Mouse (Mus musculus) layer of hippocampus, adult 2 months (tissue): ENCODE measurements around the gene Sin3a. TPM values are rescaled to one million over a fixed set of nuclear protein-coding genes. Genes with fewer than 3 reads are reported as not detected.

Experiments
- DNase-seq, 2 experiments: peaks; one replicate each; pipeline ENCODE4 v3.0.0; 2022; ENCODE audit warnings: low spot score in 2 of 2
- H3K27ac ChIP-seq: fragments of 200-600 bp; 2 replicates; pipeline ENCODE4 v1.8.1; 2022
- H3K4me3 ChIP-seq: fragments of 200-600 bp; 2 replicates; pipeline ENCODE4 v1.8.1; 2022; ENCODE audit warnings: mild to moderate bottlenecking
- CTCF ChIP-seq: fragments of 200-600 bp; conservative IDR thresholded peaks from 2 replicates; pipeline ENCODE4 v1.8.1; 2022; ENCODE audit warnings: antibody characterized with exemption, mild to moderate bottlenecking, moderate library complexity
- long read RNA-seq, 2 experiments: library from polyadenylated mRNA; stranded (forward); transcript quantifications; one replicate each; pipeline ENCODE4 v2.0.0; 2021; ENCODE audit warnings: borderline mapping rate in 2 of 2
- total RNA-seq, 2 experiments: library from RNA; stranded (reverse); gene quantifications; 2 replicates each; pipeline ENCODE4 v1.2.3; 2021

The Sin3a gene
- total RNA-seq: 10 to 100 TPM; 32.2 to 33.1 TPM
- long read RNA-seq, experiment 1, full-length matches to known transcripts: 1 of 12 reads
- long read RNA-seq, experiment 1, partial matches to known transcripts: 3 of 12 reads
- long read RNA-seq, experiment 1, other reads (novel, unspliced or antisense): 8 of 12 reads
- long read RNA-seq, experiment 2, full-length matches to known transcripts: 2 of 15 reads
- long read RNA-seq, experiment 2, partial matches to known transcripts: 4 of 15 reads
- long read RNA-seq, experiment 2, other reads (novel, unspliced or antisense): 9 of 15 reads

DNA sequence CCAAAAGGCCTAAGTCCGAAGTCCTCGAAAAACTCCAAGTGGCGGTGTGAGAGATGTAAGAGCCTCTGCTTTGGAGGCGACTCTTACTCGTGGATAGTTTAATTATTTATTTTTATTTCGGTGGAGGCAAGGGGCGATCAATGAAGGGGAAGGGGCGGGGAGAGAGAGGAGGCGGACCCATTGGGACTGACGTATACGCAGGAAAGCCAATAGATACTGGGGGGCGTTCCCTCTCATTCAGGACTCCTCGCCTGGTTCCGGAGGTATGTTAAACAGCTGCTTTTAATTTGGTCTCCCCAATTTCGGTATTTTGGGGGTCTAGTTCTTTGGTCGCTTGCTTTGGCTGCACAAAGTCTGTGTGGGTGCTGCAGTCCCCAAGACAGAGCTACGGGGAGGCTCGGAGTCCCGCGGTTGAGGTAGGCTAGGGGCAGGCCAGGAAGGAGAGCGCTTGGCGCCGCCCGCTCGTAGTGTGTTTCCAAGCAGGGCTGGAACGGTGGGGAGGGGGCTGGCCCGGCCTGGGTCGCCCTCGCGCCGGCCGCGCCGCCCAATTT lies at the start of gene Sin3a:
Gene Sin3a, plus strand, starts transcription at position 240 of the 551 bp plus-strand sequence.
- Histone ChIP-seq H3K4me3 (peak within 1 kb of the TSS; percentile 77), H3K27ac (peak within 1 kb of the TSS; percentile 97)
- no peak for TF ChIP-seq CTCF
- peak; percentile 65 to 75 for DNase-seq

DNA sequence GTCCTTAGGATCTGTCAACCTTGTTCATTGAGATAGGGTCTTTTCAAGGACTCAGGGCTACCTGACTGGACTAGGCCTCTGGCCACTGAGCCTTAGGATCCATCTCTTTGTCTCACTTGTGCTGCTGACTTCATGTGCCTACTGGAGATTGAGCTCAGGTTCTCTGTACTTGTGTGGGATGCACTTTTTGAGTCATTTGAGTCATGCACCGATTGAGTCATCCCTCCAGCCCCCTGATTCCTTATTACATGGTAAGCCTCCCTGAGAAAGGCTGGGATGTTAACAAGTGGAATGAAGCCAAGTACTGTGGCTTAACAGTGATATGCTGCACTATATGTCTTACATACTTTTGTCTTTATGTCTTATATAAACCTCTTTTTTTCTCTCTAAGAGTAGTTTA lies 40.1 kb upstream of the Sin3a start:
- DNase-seq: peak in 1 of 2 experiments; percentile 17
- TF ChIP-seq CTCF: no peak
- no peak overlapping the region for H3K27ac ChIP-seq

GRCm38 (mm10) chr9:57056237-57056636 lies 15.6 kb upstream of the Sin3a start:
- peak; percentile 46 to 51 for DNase-seq
- peak; percentile 87 for TF ChIP-seq CTCF

More for the DNA sequence above, 40.1 kb upstream of the Sin3a start:
- H3K4me3 ChIP-seq: no peak overlapping the region

GRCm38 (mm10) chr9:57064164-57064563 lies 7.7 kb upstream of the Sin3a start:
- Histone ChIP-seq H3K27ac (no peak overlapping the region), H3K4me3 (no peak overlapping the region)
- TF ChIP-seq CTCF: no peak
- DNase-seq: no peak

More at GRCm38 (mm10) chr9:57056237-57056636, 15.6 kb upstream of the Sin3a start:
- H3K4me3 ChIP-seq: no peak overlapping the region
- H3K27ac ChIP-seq: no peak overlapping the region

GRCm38 (mm10) chr9:57068266-57068665 lies 3.6 kb upstream of the Sin3a start:
- Histone ChIP-seq H3K27ac (no peak overlapping the region), H3K4me3 (no peak overlapping the region)
- TF ChIP-seq CTCF: no peak
- DNase-seq: no peak

DNA sequence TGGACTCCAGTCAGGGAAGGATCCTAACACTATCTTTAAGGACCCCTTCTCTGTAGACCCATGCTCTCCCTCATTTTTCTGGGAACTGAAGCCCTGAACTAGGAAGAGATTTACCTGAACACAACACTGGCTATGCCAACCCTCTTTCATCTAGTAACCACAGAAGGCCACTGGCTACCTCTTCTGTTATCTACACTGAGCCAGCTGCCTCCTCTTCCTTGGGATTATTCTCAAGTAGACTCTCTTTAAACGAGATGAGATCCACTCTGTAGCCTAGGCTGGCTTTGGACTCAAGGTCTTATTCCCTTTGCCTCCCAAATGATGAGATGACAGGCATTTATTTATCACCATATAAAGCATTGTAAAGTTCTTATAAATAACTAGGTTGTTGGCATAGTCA lies 1.6 kb upstream of the Sin3a start:
- Histone ChIP-seq H3K27ac (no peak overlapping the region), H3K4me3 (no peak overlapping the region)
- TF ChIP-seq CTCF: no peak
- DNase-seq: no peak

DNA sequence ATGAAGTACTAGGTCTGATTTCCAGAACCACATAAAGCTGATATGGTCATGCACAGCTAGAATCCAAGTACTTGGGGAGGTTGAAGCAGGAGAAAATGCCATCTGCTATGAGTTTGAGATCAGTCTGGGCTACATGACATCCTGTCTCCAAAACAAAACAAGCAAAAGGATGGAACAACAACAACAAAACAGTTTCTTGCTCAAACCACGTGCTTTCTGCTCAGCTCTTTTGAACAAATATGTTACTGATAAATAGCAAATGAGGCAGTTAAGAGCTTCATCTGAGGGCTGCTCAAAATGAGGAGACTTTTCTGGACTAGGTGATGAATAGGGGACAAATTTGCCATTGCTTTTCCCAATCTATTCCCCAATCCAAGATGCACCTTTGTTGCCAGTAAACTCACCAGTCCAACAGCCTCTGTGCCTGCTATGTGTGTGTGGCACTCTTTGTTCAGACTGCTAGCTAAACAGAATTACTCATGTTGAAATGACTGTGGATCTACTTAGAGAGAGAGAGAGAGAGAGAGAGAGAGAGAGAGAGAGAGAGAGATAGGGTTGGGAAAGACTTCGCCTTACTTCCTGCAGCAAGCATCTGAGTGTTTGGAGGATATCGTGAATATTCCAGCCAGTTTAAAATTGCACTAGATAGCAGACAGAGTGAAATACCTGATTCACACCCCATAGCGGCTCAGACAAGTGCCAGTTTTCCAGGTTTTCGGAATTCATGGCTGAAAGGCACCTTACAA lies 867 bp upstream of the Sin3a start:
- TF ChIP-seq CTCF: no peak
- H3K27ac ChIP-seq: peak overlapping the region; percentile 97
- DNase-seq: no peak
- peak overlapping the region; percentile 77 for H3K4me3 ChIP-seq

DNA sequence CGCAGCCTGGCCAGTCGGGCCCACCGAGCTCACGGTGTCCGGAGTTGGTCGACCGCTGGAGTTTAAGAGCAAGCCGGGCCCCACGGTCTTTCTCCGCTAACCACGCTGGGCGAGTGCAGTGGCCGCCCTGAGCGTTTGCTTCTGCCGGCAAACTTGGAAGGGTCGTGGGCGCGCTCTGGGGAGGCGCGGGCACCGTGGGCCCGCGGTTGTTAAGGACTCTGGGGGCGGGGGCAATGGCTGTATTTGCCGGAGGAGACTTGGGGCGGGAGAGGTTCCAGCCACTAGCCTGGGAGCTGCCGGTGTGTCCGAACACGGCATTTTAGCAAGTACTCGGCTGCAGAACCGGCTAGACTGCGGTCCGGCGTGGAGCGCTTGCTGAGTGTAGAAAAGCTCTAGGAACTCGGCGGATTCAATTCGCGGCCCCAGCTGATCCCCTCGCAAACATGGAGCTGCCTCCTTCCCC lies 717 bp downstream of the Sin3a start:
- H3K4me3 ChIP-seq: peak overlapping the region; percentile 77
- DNase-seq: no peak
- no peak for TF ChIP-seq CTCF
- H3K27ac ChIP-seq: peak overlapping the region; percentile 97

DNA sequence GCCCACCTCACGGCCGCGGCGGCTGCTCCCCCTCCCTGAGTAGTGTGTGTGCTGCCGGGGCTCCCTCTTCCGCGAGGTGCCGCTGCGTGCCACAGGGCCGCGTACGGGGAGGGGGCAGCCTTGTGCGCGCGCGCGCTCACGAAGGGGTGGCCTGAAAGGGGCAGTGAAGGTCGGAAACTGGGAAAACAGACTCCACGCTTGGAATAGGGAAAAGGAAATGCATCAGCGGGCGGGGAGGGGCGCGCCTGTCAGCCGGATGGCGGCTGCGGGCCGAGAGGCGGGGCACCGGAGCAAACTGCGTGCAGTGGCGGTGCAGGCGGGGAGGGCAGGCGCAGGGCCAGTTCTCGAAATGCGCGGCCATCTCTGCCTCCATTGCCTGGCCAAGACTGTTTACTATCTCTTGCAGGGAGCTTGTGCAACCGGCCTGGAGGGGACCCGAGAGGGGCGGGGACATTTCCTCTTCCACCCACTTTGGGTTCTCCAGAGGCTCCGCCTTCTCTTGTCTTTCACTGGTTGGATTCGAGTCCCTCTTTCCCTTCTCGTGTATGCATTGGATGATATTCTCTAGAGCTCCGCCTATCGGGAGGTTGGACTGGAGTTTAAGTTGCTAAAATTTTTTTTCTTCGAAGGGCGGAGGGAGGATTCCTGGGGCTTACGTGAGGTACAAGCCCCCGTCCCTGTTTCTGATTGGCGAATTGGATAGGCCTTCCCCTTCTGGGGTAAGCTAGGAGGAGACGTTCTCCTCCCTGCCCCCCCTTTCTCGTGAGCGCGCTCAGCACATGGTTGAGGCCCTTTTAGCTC lies 1.3 kb downstream of the Sin3a start:
- DNase-seq: peak; percentile 92 to 100
- peak overlapping the region; percentile 77 for H3K4me3 ChIP-seq
- peak; percentile 62 for TF ChIP-seq CTCF
- H3K27ac ChIP-seq: peak overlapping the region; percentile 97

- H3K27ac ChIP-seq: peak overlapping the region; percentile 92
- no peak for TF ChIP-seq CTCF
- no peak for DNase-seq
Measured at GRCm38 (mm10) chr9:57073790-57074094, 1.9 kb downstream of the Sin3a start.

GRCm38 (mm10) chr9:57074171-57074821 lies 2.5 kb downstream of the Sin3a start:
- Histone ChIP-seq H3K4me3 (peak overlapping the region; percentile 77), H3K27ac (peak overlapping the region; percentile 92)
- no peak for DNase-seq
- no peak for TF ChIP-seq CTCF

More at GRCm38 (mm10) chr9:57073790-57074094, 1.9 kb downstream of the Sin3a start:
- peak overlapping the region; percentile 77 for H3K4me3 ChIP-seq
